Mouse (Mus musculus): ENCODE results near the gene Bcl7a.

DNA sequence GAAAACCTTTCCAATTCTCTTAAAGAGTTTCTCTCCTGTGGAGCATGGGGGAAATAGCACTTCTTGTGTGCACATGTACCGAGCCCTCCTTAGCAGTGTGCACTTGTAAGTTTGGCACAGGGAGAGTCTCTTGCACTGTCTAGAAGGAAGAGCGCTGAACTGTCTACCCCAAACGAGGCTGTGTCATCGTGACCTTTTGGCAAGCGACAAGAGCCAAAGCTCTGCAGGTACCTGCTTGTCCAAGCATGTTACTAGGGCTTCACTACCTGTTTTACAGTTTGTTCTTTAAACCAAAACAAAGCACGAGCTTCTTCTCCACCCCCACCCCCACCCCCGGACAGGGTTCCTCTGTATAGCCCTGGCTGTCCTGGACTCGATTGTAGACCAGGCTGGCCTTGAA, 15.9 kb upstream of the Bcl7a start:
- TF ChIP-seq POLR2A (IDR thresholded peaks at IDR 0.05; ENCODE audit: borderline replicate concordance, insufficient read depth, low read length), result no peak
- TF ChIP-seq CTCF (IDR thresholded peaks at IDR 0.05; ENCODE audit: borderline replicate concordance, insufficient read depth, low read depth, low read length), result no peak

All from cerebellum, adult 2 months (tissue).